Mouse (Mus musculus): ENCODE results near the gene Gm9195.

Gm9195 gene

GRCm38 (mm10) chr14:72442936-72443335, 48.7 kb downstream of the Gm9195 start:
- no peak for DNase-seq

GRCm38 (mm10) chr14:72440929-72441328, 50.7 kb downstream of the Gm9195 start:
- DNase-seq, result no peak

DNA sequence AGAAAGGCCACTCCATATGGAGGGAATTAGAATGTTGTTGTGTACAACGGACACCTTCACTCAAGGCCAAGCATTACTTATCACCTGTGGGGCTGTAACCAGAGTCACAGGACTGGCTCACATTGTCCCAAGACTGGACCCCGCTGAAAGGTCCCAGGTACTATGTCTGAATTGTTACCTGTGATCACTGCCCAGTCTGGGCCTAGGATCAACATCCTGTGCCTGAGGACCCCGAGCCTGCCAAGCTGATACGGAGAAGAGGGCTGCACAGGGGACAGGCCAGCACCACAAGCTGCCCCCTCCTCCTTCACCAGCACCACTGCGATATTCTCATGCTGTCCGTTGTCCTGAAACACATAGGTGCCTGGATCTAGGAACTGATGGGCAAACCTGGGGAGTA, 51.2 kb downstream of the Gm9195 start:
- no peak for DNase-seq

GRCm38 (mm10) chr14:72438976-72439375, 52.7 kb downstream of the Gm9195 start:
- DNase-seq, result no peak

- DNase-seq, result peak; percentile 57 to 58
Measured at GRCm38 (mm10) chr14:72389696-72390095, 101.9 kb downstream of the Gm9195 start.

DNA sequence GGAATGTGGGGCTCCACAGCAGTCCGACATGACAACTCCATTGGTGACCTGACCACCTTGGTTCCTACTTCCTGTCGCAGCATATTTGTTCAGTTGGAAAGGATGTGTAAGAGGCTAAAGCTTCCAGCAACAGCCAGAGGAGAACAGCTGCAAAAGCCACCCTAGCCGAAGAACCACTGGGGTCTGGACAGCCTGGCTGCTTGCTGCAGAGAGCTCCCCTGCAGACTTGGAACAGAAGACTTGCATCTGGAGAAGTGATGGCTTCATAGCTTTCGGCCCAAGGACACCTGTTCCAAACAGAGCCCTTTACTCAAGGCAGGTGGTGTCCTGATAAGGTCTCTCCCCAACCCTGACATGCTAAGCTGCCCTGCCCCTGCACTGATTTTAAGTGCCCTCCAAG, 102.3 kb downstream of the Gm9195 start:
- DNase-seq, result no peak

GRCm38 (mm10) chr14:72377224-72377623, 114.4 kb downstream of the Gm9195 start:
- peak; percentile 7 to 80 for DNase-seq

Data from kidney, postnatal 36 days (tissue).